Mouse (Mus musculus): ENCODE results near the gene Spryd3.
A peak's percentile ranks its signal among the peaks of the same experiment; 100 is the strongest.
"Not testable (repeated sequence)": the region's sequence is repeated elsewhere in the genome, so short reads cannot be mapped to it uniquely, and the experiment has no call there.

The Spryd3 gene

DNA sequence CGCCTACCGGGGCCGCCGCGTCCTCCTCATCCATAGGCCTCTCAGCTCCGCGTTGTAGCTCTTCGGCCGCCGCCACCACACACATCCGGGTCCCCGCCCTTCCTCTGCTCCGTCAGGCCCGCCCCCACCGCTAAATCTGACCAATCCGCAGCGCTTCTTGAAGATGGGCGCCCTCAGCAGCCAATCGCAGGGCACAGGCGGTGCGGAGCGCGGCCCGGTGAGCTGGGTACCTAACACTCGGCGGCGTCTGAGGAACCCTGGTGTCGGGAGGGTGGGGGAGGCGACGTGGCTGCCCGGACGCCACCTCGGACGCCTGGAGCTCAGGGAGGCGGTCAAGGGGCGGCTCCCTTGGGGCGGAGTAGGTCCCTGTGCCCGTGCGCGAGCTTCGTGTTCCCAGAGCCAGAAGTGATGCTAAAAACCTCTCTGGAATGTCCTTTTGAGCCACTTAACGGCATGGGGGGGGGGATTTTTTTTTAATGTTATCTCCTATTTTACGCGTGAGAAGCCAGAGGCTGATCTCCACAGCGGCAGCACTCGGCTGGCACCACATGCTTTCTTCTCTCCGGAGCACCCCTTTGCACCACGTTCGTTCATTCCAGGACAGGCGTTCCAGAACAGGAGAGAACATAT is at the start of gene Spryd3:
Gene Spryd3 (minus strand): TSS at position 106 of the 630 bp plus-strand sequence.
- peak; percentile 97 to 100 for DNase-seq (ENCODE audit: low spot score in 2 of 2)

DNA sequence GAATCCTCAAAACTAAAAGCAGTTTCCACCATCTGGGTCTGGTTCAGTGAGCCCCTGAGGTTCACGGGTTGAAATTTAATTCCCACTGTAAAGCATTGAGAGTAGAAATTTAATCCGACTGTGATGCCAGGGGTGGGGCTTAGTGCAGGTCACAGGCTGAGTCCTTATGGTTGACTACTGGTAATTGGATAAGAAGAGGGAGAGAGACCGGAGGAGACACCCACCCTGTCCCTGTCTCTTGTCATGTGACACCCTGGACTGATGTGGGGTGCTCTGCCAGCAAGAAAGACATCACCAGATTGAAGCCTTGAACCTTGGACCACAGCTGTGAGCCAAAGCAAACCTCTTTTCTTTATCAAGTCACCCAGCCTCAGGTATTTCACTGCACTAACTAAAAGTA is 47.0 kb upstream of the Spryd3 start:
- no peak for DNase-seq (ENCODE audit: low spot score in 2 of 2)

DNA sequence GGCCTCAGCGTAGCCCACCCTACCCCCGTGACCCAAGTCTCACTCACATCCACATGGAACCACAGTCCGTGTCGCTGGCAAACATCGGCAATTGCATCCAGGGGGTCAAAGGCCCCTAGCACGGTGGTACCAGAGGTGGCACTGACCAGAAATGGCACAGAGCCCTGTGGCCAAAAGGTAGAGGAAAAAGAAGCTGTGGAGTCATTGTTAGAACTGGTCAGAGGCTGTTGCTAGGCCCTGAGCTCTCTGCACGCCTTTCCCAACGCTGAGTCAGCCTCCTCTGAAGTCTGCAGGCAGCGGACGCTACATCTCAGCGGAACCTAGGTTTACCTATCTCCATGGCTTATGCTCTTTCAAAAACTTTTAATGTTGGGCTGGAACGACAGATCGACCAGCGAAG is 43.9 kb upstream of the Spryd3 start:
- no peak for DNase-seq (ENCODE audit: low spot score in 2 of 2)

- no peak for DNase-seq (ENCODE audit: low spot score in 2 of 2)
Measured at GRCm38 (mm10) chr15:102179106-102179505, 43.1 kb upstream of the Spryd3 start.

- DNase-seq (ENCODE audit: low spot score in 2 of 2), result peak; percentile 73 to 86
Measured at GRCm38 (mm10) chr15:102178279-102178678, 42.2 kb upstream of the Spryd3 start.

- DNase-seq (ENCODE audit: low spot score in 2 of 2), result no peak
Measured at GRCm38 (mm10) chr15:102177417-102177816, 41.4 kb upstream of the Spryd3 start.

GRCm38 (mm10) chr15:102176571-102177316 is 40.7 kb upstream of the Spryd3 start:
- no peak for DNase-seq (ENCODE audit: low spot score in 2 of 2)

DNA sequence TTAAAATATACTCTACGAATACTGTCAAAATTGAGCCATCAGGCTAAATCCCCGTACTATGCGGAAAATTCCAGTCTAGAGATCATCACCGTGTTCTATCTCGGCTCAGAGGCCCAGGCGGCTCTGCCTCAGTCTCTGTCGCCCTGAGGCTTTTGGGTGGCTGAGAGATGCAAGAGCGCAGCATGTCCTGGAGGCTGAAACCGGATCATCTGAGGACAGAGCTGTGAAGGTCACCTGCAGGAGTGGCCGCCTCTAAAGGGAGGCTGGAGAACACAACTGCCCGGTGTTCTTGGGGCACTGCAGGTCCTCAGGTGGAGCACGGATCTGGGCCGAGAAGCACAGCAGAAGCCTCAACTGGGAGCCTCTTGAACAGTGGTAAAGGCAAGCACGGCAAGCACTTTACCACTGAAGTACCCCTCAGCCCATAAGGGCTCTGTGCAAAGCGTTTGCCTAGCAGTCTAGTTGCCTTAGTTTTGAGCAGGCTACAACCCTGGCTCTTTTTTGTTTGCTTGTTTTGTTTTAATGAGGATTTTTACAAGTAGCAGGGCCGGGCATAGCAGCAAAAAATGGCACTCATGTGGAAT is 39.8 kb upstream of the Spryd3 start:
- DNase-seq (ENCODE audit: low spot score in 2 of 2), result no peak

DNA sequence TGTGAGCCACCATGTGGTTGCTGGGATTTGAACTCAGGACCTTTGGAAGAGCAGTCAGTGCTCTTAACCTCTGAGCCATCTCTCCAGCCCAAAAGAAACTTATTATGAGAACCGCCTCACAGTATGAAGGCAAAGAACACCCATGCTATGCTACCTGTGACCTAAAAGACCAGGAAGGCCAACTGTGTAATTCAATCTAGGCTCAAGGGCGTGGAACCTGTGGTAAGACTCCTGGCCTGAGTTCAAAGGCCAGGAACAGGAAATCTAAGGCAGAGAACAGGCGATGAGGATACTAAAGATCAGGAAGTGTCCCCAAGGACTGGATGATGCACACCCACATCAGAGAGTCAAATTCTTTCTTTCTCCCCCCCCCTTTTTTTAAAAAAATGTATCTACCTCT is 37.5 kb upstream of the Spryd3 start:
- DNase-seq (ENCODE audit: low spot score in 2 of 2), result no peak

DNA sequence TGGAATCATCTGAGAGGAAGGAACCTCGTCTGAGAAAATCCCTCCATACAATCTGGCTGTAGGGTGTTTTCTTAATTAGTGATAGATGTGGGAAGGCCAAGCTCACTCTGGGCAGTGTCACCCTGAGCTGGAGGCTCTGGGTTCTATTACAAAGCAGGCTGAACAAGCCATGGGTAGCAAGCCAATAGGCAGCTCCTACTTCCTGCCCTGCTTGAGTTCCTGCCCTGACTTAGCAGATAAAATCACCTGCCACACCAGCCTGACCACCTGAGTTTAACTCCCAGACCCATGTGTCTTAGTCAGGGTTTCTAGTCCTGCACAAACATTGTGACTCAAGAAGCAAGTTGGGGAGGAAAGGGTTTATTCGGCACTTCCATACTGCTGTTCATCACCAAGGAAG is 33.0 kb upstream of the Spryd3 start:
- peak in 1 of 2 experiments; percentile 63 for DNase-seq (ENCODE audit: low spot score in 2 of 2)

- DNase-seq (ENCODE audit: low spot score in 2 of 2), result peak in 1 of 2 experiments; percentile 48
Measured at GRCm38 (mm10) chr15:102167620-102168021, 31.6 kb upstream of the Spryd3 start.

DNA sequence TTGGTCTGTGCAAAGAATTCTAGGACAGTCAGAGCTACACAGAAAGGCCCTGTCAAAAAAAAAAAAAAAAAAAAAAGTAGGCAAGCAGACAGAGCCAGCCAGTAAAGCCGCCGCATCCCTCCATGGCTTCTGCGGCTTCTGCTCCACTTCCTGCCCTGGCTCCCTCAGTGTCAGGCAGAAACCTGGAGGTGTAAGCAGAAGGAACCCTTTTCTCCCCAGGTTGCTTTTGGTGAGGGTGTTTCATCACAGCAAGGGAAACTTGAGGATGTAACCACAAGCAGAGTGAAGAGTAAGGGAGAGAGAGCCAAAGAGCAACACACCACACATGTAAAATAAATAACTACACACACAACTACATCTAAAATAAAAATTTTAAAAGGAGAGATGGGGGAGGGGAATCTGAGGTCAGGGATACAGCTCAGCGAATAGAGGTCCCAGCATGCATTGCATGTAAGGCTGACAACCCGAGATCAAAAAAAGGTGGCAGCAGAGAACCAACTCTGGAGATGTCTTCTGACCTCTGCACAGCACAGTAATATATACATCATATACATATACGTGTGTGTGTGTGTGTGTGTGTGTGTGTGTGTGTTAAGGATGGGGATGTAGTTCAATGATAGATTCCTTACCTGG is 29.6 kb upstream of the Spryd3 start:
- DNase-seq (ENCODE audit: low spot score in 2 of 2), result no peak

DNA sequence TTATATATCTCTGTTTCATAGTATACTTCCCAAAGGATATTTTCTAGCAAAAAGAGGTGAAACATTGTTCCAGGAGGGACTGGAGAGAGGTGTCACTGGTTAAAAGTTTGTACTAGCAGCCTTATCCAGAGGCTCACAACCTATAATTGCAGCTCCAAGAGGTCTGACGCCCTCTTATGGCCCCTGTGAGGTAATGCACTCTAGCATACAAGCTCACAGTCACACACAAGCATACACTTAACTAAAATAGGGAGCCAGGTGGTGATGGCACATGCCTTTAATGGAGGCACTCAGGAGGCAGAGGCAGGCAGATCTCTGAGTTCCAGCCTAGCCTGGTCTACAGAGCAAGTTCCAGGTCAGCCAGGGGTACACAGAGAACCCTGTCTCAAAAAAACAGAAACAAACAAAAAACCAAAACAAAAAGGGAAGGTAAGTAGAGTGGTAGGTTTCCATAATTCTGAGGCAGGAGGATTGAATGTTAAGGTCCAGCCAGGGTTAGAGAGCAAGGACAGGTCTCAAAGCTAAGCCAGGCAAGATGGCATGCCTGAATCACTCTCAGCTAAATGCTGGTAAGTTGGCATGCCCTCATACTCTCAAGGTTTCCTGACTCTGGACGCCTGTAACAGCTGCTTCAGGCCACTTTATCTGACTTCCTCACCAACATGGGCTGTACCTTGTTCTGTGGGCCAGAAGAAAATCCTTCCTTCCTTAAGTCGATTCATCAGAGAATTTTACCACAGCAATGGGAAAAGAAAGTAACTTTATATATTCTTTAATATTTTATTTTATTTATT is 28.1 kb upstream of the Spryd3 start:
- no peak for DNase-seq (ENCODE audit: low spot score in 2 of 2)

DNA sequence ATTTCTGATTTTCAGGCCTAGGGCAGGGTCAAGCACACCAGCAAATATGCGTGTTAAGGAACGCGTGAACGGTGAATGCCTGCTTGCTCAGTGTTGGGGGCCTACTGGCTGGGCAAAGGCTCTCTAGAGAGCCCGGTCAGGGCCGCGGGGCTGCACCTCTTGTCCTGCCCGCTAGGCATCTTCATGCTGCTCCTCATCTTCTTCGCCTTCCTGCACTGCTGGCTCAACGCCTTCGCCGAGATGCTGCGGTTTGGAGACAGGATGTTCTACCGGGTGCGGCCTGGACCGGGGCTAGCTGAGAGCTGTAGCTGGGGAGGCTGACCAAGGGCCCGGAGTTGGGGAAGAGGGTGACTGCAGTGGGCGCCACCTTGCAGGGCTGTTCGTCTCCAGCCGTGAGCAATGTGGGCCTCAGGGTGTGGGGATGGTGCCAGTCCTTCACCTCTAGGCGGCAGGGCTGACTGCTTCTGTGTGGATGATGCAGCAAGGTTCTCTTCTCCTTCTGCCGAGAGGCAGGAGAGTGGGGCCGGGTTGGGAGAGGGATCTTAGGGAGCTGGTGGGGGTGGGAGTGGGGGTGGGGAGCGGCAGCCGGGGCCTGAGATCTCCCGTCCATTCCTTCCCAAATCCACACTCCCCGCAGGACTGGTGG is 24.5 kb upstream of the Spryd3 start:
- DNase-seq (ENCODE audit: low spot score in 2 of 2), result no peak

- DNase-seq (ENCODE audit: low spot score in 2 of 2), result no peak
Measured at GRCm38 (mm10) chr15:102156836-102157235, 20.8 kb upstream of the Spryd3 start.

GRCm38 (mm10) chr15:102155006-102155405 is 19.0 kb upstream of the Spryd3 start:
- not testable (repeated sequence) for DNase-seq (ENCODE audit: low spot score in 2 of 2)

- no peak for DNase-seq (ENCODE audit: low spot score in 2 of 2)
Measured at GRCm38 (mm10) chr15:102152646-102153045, 16.6 kb upstream of the Spryd3 start.

DNA sequence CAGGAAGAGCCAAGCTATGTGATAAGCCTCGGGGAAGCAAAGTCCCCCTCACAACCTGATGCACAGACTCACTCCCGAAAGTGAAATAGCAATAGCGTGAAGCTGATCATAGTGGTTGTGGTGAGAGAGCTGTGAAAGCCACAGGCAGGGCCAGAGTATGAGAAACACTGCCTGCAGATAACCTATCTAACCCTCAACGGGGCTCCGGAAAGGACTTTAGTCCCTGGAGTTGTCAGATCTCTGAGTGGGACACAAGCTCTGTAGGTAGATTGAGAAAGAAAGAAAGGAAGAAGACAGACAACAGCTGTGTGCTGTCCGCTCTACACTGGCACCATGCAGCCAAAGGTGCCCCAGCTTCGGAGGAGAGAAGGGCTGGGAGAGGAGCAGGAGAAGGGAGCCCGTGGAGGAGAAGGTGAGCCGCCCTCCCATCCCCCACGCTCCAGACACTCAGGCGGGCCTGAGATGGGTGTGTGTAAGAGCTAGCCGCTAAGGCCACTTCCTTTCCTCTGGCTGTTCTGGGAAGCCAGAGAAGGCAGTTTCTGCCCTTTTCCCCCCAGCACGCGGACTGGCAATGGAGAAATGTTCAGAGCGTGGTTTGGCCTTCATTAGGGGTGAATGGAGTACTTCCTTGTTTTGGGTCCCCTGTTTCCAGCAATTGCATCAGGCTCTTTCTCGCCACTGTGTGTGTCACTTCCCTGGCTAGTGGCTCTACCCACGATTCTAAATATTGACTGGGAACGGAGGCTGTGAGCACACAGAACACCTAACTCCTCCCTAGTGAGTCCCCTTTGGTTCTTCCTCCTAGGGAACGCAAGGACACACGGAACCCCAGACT is 14.5 kb upstream of the Spryd3 start, which contains the start of gene Soat2:
Gene Soat2 (plus strand): TSS at position 226 of the 835 bp plus-strand sequence.
- DNase-seq (ENCODE audit: low spot score in 2 of 2), result peak in 1 of 2 experiments; percentile 57

- no peak for DNase-seq (ENCODE audit: low spot score in 2 of 2)
Measured at GRCm38 (mm10) chr15:102149561-102149960, 13.5 kb upstream of the Spryd3 start.

All from urinary bladder, adult 18-20 months (tissue).